Mouse (Mus musculus): ENCODE data around the gene Nmnat1. TPM values are rescaled to one million over a fixed set of nuclear protein-coding genes. Genes with fewer than 3 reads are reported as not detected.
A peak's percentile ranks its signal among the peaks of the same experiment; 100 is the strongest.
"Not testable (repeated sequence)": the region's sequence is repeated elsewhere in the genome, so short reads cannot be mapped to it uniquely, and the experiment has no call there.

Nmnat1 gene
- total RNA-seq, 2 experiments from 2014 or later = 0.58 to 1.2 TPM

GRCm38 (mm10) chr4:149496612-149497011 lies 11.6 kb upstream of the Nmnat1 start:
- no peak for ATAC-seq (replicated peaks; ENCODE audit: low FRiP score, poor library complexity, severe bottlenecking)

- peak; percentile 56 for ATAC-seq (replicated peaks; ENCODE audit: low FRiP score, poor library complexity, severe bottlenecking)
Observed at GRCm38 (mm10) chr4:149491151-149491550, 6.1 kb upstream of the Nmnat1 start.

- ATAC-seq (replicated peaks; ENCODE audit: low FRiP score, poor library complexity, severe bottlenecking) = no peak
Observed at GRCm38 (mm10) chr4:149489415-149490240, 4.6 kb upstream of the Nmnat1 start.

- no peak for ATAC-seq (replicated peaks; ENCODE audit: low FRiP score, poor library complexity, severe bottlenecking)
Observed at GRCm38 (mm10) chr4:149487729-149488128, 2.7 kb upstream of the Nmnat1 start.

GRCm38 (mm10) chr4:149485825-149486206 lies 814 bp upstream of the Nmnat1 start:
- peak; percentile 44; the same call in 1 of the 2 replicates for ATAC-seq (replicated peaks; ENCODE audit: low FRiP score, poor library complexity, severe bottlenecking)

GRCm38 (mm10) chr4:149484566-149484965 lies 436 bp downstream of the Nmnat1 start:
- no peak for ATAC-seq (replicated peaks; ENCODE audit: low FRiP score, poor library complexity, severe bottlenecking)

- ATAC-seq (replicated peaks; ENCODE audit: low FRiP score, poor library complexity, severe bottlenecking) = no peak
Observed at GRCm38 (mm10) chr4:149477078-149477477, 7.9 kb downstream of the Nmnat1 start, which contains the start of gene Tmem274. TSS of gene Tmem274 (plus strand) at chr4:149477378.

GRCm38 (mm10) chr4:149475096-149475495 lies 9.9 kb downstream of the Nmnat1 start:
- no peak for ATAC-seq (replicated peaks; ENCODE audit: low FRiP score, poor library complexity, severe bottlenecking)

- no peak for ATAC-seq (replicated peaks; ENCODE audit: low FRiP score, poor library complexity, severe bottlenecking)
Observed at GRCm38 (mm10) chr4:149469557-149469956, 15.4 kb downstream of the Nmnat1 start.

- ATAC-seq (replicated peaks; ENCODE audit: low FRiP score, poor library complexity, severe bottlenecking) = no peak
Observed at GRCm38 (mm10) chr4:149463435-149463950, 21.5 kb downstream of the Nmnat1 start.

- ATAC-seq (replicated peaks; ENCODE audit: low FRiP score, poor library complexity, severe bottlenecking) = no peak
Observed at GRCm38 (mm10) chr4:149462305-149462971, 22.6 kb downstream of the Nmnat1 start.

GRCm38 (mm10) chr4:149461579-149462304 lies 23.3 kb downstream of the Nmnat1 start:
- no peak for ATAC-seq (replicated peaks; ENCODE audit: low FRiP score, poor library complexity, severe bottlenecking)

- ATAC-seq (replicated peaks; ENCODE audit: low FRiP score, poor library complexity, severe bottlenecking) = not testable (repeated sequence)
Observed at GRCm38 (mm10) chr4:149460475-149460874, 24.5 kb downstream of the Nmnat1 start.

- no peak for ATAC-seq (replicated peaks; ENCODE audit: low FRiP score, poor library complexity, severe bottlenecking)
Observed at GRCm38 (mm10) chr4:149459425-149459824, 25.6 kb downstream of the Nmnat1 start.

GRCm38 (mm10) chr4:149458526-149458925 lies 26.5 kb downstream of the Nmnat1 start:
- no peak for ATAC-seq (replicated peaks; ENCODE audit: low FRiP score, poor library complexity, severe bottlenecking)

- ATAC-seq (replicated peaks; ENCODE audit: low FRiP score, poor library complexity, severe bottlenecking) = no peak
Observed at GRCm38 (mm10) chr4:149457831-149458430, 27.1 kb downstream of the Nmnat1 start.

- peak; percentile 66 for ATAC-seq (replicated peaks; ENCODE audit: low FRiP score, poor library complexity, severe bottlenecking)
Observed at GRCm38 (mm10) chr4:149457163-149457562, 27.8 kb downstream of the Nmnat1 start.

- ATAC-seq (replicated peaks; ENCODE audit: low FRiP score, poor library complexity, severe bottlenecking) = no peak
Observed at GRCm38 (mm10) chr4:149454879-149455278, 30.1 kb downstream of the Nmnat1 start, which contains the start of gene Rbp7. TSS of gene Rbp7 (minus strand) at chr4:149454978.

- no peak for ATAC-seq (replicated peaks; ENCODE audit: low FRiP score, poor library complexity, severe bottlenecking)
Observed at GRCm38 (mm10) chr4:149454263-149454662, 30.7 kb downstream of the Nmnat1 start.

GRCm38 (mm10) chr4:149453656-149454055 lies 31.3 kb downstream of the Nmnat1 start:
- no peak for ATAC-seq (replicated peaks; ENCODE audit: low FRiP score, poor library complexity, severe bottlenecking)
